Mouse (Mus musculus): ENCODE results near the gene Hspa5. TPM values are rescaled to one million over a fixed set of nuclear protein-coding genes. Genes with fewer than 3 reads are reported as not detected.

The Hspa5 gene
- polyA plus RNA-seq, 1 experiment from 2014 or later, result 931 TPM

Other genes starting within 250 kb of the Hspa5 start
- 65.0 and 70.8 TPM in 2 replicates for gene Gapvd1, start 16.7 kb upstream of the Hspa5 start, polyA plus RNA-seq (2014; fragmentation: Nextera tagmentation; extraction: Ambion mirVana)
- gene Rabepk, start 27.9 kb downstream of the Hspa5 start, polyA plus RNA-seq (2014; fragmentation: Nextera tagmentation; extraction: Ambion mirVana), result 29.2 and 29.7 TPM in 2 replicates
- gene Fbxw2, start 54.3 kb downstream of the Hspa5 start, polyA plus RNA-seq (2014; fragmentation: Nextera tagmentation; extraction: Ambion mirVana), result 46.9 and 61.2 TPM in 2 replicates
- gene Gm34653, start 61.0 kb downstream of the Hspa5 start, polyA plus RNA-seq (2014; fragmentation: Nextera tagmentation; extraction: Ambion mirVana), result not detected in 2 replicates
- 0.14 TPM in 1 of 2 replicates, not detected in the other for gene Cutal, start 102.4 kb downstream of the Hspa5 start, polyA plus RNA-seq (2014; fragmentation: Nextera tagmentation; extraction: Ambion mirVana)
- gene Psmd5, start 103.0 kb downstream of the Hspa5 start, polyA plus RNA-seq (2014; fragmentation: Nextera tagmentation; extraction: Ambion mirVana), result 68.0 and 71.6 TPM in 2 replicates
- 2.7 and 5.3 TPM in 2 replicates for gene Phf19, start 142.1 kb downstream of the Hspa5 start, polyA plus RNA-seq (2014; fragmentation: Nextera tagmentation; extraction: Ambion mirVana)
- 0.65 and 1.3 TPM in 2 replicates for gene Traf1, start 189.8 kb downstream of the Hspa5 start, polyA plus RNA-seq (2014; fragmentation: Nextera tagmentation; extraction: Ambion mirVana)